Mouse (Mus musculus): ENCODE measurements at regions not wholly inside any gene's neighbourhood (a gene's known extent, or its start where the extent isn't known, plus 50 kb on each side); places are given as distances from the start of the nearest gene placed in this dataset.

DNA sequence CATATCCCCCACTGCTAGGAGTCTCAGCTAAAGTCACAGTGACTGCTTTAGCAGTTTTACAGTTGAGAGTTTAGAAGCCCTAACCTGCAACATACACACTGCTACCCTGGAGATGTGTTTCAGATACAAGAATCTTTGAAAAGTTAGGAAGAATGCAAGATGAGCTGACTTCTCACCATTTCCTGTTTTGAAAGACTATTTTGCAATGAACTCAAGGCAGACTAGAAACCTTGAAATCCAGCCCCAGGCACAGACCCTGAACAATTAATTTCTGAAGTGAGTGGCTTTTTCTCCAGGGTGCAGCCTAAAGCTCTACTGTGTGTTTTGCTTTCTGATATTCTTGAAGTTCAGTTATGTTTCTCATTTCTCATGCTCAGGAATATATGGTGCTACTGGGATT is 440.6 kb downstream of the Nebl start:
- Histone ChIP-seq H3K4me2 (replicated peaks; ENCODE audit: low read depth, low read length) (no peak overlapping the region), H3K9ac (replicated peaks; ENCODE audit: low read length) (no peak overlapping the region), H3K9me3 (ENCODE audit: low read length) (no peaks in the 10 kb centered on the region), H3K36me3 (ENCODE audit: insufficient read depth, low read length) (no peaks in the 10 kb centered on the region), H3K27me3 (ENCODE audit: insufficient read depth, low read length) (no peaks in the 10 kb centered on the region), H3K4me1 (ENCODE audit: insufficient read depth, low read length) (no peaks in the 10 kb centered on the region), H3K4me3 (ENCODE audit: low read length) (no peak overlapping the region), H3K27ac (ENCODE audit: low read length) (no peak overlapping the region)
- no peak for ATAC-seq (ENCODE audit: low FRiP score, low TSS enrichment)

DNA sequence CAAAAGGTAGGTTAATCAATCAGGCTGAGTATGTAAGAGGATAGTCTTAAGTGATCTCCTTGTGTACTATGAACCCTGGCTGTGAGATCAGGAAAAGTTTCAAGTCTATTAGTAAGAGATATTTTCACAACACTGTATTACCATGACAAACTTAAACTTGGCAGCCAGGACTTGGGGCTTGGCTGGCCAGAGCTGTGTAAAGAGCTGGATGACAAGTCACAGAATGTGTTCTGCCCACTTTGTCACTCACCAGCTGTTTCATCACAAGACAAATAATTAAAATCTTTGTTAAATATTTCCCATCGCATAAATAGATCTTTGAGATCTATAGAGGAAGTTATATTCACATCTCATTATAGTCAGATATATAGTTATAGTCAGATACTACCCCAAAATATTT is 443.7 kb downstream of the Nebl start:
- ATAC-seq (ENCODE audit: low FRiP score, low TSS enrichment) = no peak
- 82% methylated on average over 1 of the region's 1 CpGs for WGBS
- Histone ChIP-seq H3K9ac (replicated peaks; ENCODE audit: low read length) (no peak overlapping the region), H3K36me3 (ENCODE audit: insufficient read depth, low read length) (no peaks in the 10 kb centered on the region), H3K27me3 (ENCODE audit: insufficient read depth, low read length) (no peaks in the 10 kb centered on the region), H3K27ac (ENCODE audit: low read length) (no peak overlapping the region), H3K4me2 (replicated peaks; ENCODE audit: low read depth, low read length) (no peak overlapping the region), H3K4me1 (ENCODE audit: insufficient read depth, low read length) (no peaks in the 10 kb centered on the region), H3K4me3 (ENCODE audit: low read length) (no peak overlapping the region), H3K9me3 (ENCODE audit: low read length) (no peaks in the 10 kb centered on the region)

DNA sequence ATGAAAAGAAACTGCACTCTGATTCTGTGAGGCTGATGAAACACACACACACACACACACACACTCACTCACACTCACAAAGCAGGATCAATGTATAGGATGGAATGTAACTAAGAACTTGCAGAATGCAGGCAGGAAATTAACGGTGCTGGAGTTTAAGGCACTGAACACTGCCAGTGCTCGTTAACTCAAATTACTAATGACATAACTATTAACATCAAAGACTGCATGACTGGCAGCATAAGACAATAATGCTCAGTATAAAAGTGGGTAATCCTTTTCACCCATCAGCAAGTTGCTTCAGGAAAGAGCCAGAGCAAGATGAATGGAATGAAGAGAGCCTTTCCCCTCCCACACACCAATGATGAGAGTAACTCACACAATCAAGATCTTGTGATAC is 481.3 kb downstream of the Nebl start:
- H3K27me3 ChIP-seq (ENCODE audit: insufficient read depth, low read length) = no peaks in the 10 kb centered on the region
- H3K4me2 ChIP-seq (replicated peaks; ENCODE audit: low read depth, low read length) = no peak overlapping the region
- no peaks in the 10 kb centered on the region for H3K4me1 ChIP-seq (ENCODE audit: insufficient read depth, low read length)
- H3K4me3 ChIP-seq (ENCODE audit: low read length) = no peak overlapping the region
- H3K9ac ChIP-seq (replicated peaks; ENCODE audit: low read length) = no peak overlapping the region
- no peaks in the 10 kb centered on the region for H3K36me3 ChIP-seq (ENCODE audit: insufficient read depth, low read length)
- no peak for ATAC-seq (ENCODE audit: low FRiP score, low TSS enrichment)
- H3K9me3 ChIP-seq (ENCODE audit: low read length) = no peaks in the 10 kb centered on the region
- no peak overlapping the region for H3K27ac ChIP-seq (ENCODE audit: low read length)
- 49% methylated on average over 2 of the region's 2 CpGs for WGBS

DNA sequence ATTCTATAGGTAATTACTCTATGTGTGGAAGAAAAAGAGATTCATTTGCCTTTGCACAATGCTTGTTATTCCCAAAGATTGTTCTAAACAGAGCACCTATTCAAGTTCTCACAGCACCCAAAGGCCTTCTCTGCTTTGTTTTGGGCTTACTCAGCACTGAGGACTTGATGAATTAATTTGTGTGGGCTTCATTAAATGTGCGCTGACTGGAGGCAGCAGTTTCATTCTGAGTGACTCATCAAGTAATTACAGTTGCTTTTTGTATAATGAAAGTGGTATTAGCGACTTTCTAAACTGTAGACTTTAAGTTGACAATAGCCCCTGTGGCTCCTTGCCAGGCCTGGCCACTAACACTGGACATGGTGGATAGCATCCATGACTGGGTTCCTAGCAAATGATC is 485.4 kb downstream of the Nebl start:
- H3K4me3 ChIP-seq (ENCODE audit: low read length) = no peak overlapping the region
- no peaks in the 10 kb centered on the region for H3K36me3 ChIP-seq (ENCODE audit: insufficient read depth, low read length)
- H3K9ac ChIP-seq (replicated peaks; ENCODE audit: low read length) = no peak overlapping the region
- no peaks in the 10 kb centered on the region for H3K9me3 ChIP-seq (ENCODE audit: low read length)
- no peak for ATAC-seq (ENCODE audit: low FRiP score, low TSS enrichment)
- H3K27me3 ChIP-seq (ENCODE audit: insufficient read depth, low read length) = no peaks in the 10 kb centered on the region
- no peaks in the 10 kb centered on the region for H3K4me1 ChIP-seq (ENCODE audit: insufficient read depth, low read length)
- no peak overlapping the region for H3K4me2 ChIP-seq (replicated peaks; ENCODE audit: low read depth, low read length)
- 82% methylated on average over 2 of the region's 2 CpGs for WGBS
- no peak overlapping the region for H3K27ac ChIP-seq (ENCODE audit: low read length)

DNA sequence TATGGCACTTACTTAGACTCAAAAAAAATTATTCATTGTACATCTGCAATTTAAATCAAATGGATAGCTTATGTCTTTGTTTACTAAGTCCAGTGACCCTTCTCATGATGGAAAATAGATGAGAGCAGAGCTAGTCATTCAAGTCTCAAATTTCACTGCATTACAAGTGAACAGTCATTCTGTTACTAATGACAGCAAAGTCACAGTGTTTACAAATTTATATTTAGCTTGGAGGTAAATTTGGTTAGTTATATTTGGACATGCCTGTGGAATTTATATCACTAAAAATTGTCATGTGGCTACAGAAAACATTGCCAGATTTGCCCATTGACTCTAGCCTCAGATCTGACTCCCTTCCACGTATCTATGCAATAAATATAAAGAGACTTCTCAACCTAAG is 515.7 kb downstream of the Nebl start:
- no peak overlapping the region for H3K9ac ChIP-seq (replicated peaks; ENCODE audit: low read length)
- no peak overlapping the region for H3K4me3 ChIP-seq (ENCODE audit: low read length)
- no peak overlapping the region for H3K4me2 ChIP-seq (replicated peaks; ENCODE audit: low read depth, low read length)
- H3K4me1 ChIP-seq (ENCODE audit: insufficient read depth, low read length) = no peaks in the 10 kb centered on the region
- H3K9me3 ChIP-seq (ENCODE audit: low read length) = no peaks in the 10 kb centered on the region
- no peaks in the 10 kb centered on the region for H3K36me3 ChIP-seq (ENCODE audit: insufficient read depth, low read length)
- H3K27me3 ChIP-seq (ENCODE audit: insufficient read depth, low read length) = no peaks in the 10 kb centered on the region
- no peak overlapping the region for H3K27ac ChIP-seq (ENCODE audit: low read length)
- WGBS = 34% methylated on average over 1 of the region's 1 CpGs
- ATAC-seq (ENCODE audit: low FRiP score, low TSS enrichment) = no peak

DNA sequence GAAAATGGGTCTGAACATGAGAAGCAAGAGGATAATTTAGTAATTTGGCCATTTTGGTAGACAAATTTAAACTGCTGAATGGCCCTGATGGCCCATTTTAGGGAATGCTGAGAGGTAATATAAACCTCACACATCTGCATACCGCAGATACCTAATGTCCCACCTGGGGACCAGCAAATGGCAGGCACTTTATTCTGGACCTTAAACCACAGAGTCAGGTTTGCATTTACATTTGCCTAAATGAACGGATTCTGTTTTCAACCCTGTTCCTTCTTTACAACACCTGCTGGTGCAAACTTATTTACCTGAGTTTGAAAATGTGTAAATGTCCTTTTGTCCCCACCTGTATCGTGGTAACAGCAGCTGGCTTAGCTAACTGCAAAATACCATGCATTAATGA is 516.4 kb downstream of the Nebl start:
- Histone ChIP-seq H3K4me1 (ENCODE audit: insufficient read depth, low read length) (no peaks in the 10 kb centered on the region), H3K36me3 (ENCODE audit: insufficient read depth, low read length) (no peaks in the 10 kb centered on the region), H3K27ac (ENCODE audit: low read length) (no peak overlapping the region), H3K9ac (replicated peaks; ENCODE audit: low read length) (no peak overlapping the region), H3K9me3 (ENCODE audit: low read length) (no peaks in the 10 kb centered on the region), H3K27me3 (ENCODE audit: insufficient read depth, low read length) (no peaks in the 10 kb centered on the region), H3K4me2 (replicated peaks; ENCODE audit: low read depth, low read length) (no peak overlapping the region), H3K4me3 (ENCODE audit: low read length) (no peak overlapping the region)
- WGBS = 76% methylated on average over 3 of the region's 3 CpGs
- no peak for ATAC-seq (ENCODE audit: low FRiP score, low TSS enrichment)

DNA sequence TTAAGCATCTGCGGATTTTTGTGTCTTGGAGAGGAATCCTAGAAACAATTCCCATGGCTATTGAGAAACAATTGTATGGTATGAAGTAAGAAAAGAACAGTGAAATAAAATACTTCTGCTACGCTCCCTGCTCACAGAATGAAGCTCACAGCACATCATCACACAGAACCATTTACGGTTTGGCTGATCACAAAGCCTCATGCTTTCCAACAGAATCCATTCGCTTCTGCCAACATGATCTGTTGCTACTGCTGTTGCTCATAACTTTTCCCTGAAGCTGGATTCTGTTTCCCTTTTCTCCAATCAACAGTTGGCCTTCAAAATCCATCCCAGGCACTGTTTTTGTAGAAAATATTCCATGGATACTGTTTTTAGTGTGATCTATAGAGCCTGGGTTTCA is 518.7 kb downstream of the Nebl start:
- Histone ChIP-seq H3K27ac (ENCODE audit: low read length) (no peak overlapping the region), H3K36me3 (ENCODE audit: insufficient read depth, low read length) (no peaks in the 10 kb centered on the region), H3K27me3 (ENCODE audit: insufficient read depth, low read length) (no peaks in the 10 kb centered on the region), H3K4me3 (ENCODE audit: low read length) (no peak overlapping the region), H3K9ac (replicated peaks; ENCODE audit: low read length) (no peak overlapping the region), H3K9me3 (ENCODE audit: low read length) (no peaks in the 10 kb centered on the region), H3K4me1 (ENCODE audit: insufficient read depth, low read length) (no peaks in the 10 kb centered on the region), H3K4me2 (replicated peaks; ENCODE audit: low read depth, low read length) (no peak overlapping the region)
- WGBS = 84% methylated on average over 4 of the region's 4 CpGs
- no peak for ATAC-seq (ENCODE audit: low FRiP score, low TSS enrichment)

DNA sequence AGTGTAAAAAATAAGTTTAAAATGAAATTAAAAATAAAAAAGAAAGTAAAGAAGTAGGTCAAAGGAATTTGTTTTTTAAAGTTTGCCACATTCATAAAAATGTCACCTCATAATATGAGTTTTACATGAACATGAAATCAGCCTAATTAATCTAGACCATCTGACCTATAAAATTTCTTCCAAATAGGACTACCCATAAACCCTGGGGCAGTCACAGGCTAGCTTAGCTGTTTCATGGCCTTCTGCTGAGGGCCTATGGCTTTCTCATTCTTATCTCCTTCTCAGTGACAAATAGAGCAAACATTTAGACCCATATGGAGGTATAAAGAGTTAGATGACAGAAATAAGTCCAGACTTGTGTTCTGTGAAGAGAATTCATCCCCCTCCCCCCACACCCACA is 520.2 kb downstream of the Nebl start:
- no peak overlapping the region for H3K27ac ChIP-seq (ENCODE audit: low read length)
- H3K9ac ChIP-seq (replicated peaks; ENCODE audit: low read length) = no peak overlapping the region
- no peaks in the 10 kb centered on the region for H3K27me3 ChIP-seq (ENCODE audit: insufficient read depth, low read length)
- no peak overlapping the region for H3K4me3 ChIP-seq (ENCODE audit: low read length)
- no peak overlapping the region for H3K4me2 ChIP-seq (replicated peaks; ENCODE audit: low read depth, low read length)
- H3K36me3 ChIP-seq (ENCODE audit: insufficient read depth, low read length) = no peaks in the 10 kb centered on the region
- no peaks in the 10 kb centered on the region for H3K4me1 ChIP-seq (ENCODE audit: insufficient read depth, low read length)
- no peaks in the 10 kb centered on the region for H3K9me3 ChIP-seq (ENCODE audit: low read length)
- no peak for ATAC-seq (ENCODE audit: low FRiP score, low TSS enrichment)

DNA sequence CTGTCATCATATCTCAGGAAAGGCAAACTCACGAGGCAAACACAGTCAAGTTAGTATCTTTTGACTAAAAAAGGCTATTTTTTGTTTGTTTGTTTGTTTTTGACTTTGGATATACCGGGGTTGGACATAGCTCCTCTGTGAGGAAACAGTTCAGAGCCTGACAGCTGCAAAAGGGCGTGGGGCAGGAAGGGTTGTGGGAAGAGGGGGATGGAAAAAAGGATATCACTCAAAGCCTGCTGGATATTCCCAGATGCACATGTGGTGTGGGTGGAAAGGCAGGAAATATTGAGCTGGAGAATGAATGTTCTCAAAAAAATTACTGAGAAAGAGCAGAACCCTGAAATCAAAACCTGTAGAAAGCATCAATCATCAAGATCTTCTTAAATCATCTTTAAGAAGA is 537.7 kb downstream of the Nebl start:
- ATAC-seq (ENCODE audit: low FRiP score, low TSS enrichment) = no peak
- H3K27ac ChIP-seq (ENCODE audit: low read length) = no peak overlapping the region
- no peak overlapping the region for H3K4me2 ChIP-seq (replicated peaks; ENCODE audit: low read depth, low read length)
- H3K27me3 ChIP-seq (ENCODE audit: insufficient read depth, low read length) = no peaks in the 10 kb centered on the region
- no peak overlapping the region for H3K9ac ChIP-seq (replicated peaks; ENCODE audit: low read length)
- H3K36me3 ChIP-seq (ENCODE audit: insufficient read depth, low read length) = no peaks in the 10 kb centered on the region
- no peaks in the 10 kb centered on the region for H3K4me1 ChIP-seq (ENCODE audit: insufficient read depth, low read length)
- no peaks in the 10 kb centered on the region for H3K9me3 ChIP-seq (ENCODE audit: low read length)
- 46% methylated on average over 3 of the region's 3 CpGs for WGBS
- no peak overlapping the region for H3K4me3 ChIP-seq (ENCODE audit: low read length)

DNA sequence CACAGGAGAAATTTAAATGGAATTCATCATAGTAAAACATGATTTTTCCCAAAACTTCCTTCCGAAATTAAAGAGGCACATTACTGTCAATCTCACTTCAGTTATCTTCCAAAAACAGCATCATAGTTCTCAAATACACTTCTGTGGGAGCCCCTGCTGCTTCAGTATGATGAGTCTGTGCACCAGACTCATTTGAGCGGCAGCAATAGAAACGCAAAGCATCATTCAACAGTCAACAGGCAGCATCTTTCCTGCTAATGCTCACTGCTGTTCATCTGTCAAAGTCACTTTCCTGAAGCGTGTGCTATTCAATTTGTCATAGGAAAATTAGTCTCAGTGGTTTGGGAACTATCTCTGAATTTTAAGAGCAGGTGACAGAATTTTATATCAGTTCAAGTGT is 542.1 kb downstream of the Nebl start:
- no peak for ATAC-seq (ENCODE audit: low FRiP score, low TSS enrichment)
- no peak overlapping the region for H3K4me3 ChIP-seq (ENCODE audit: low read length)
- H3K4me1 ChIP-seq (ENCODE audit: insufficient read depth, low read length) = no peaks in the 10 kb centered on the region
- no peaks in the 10 kb centered on the region for H3K27me3 ChIP-seq (ENCODE audit: insufficient read depth, low read length)
- 88% methylated on average over 4 of the region's 4 CpGs for WGBS
- H3K9me3 ChIP-seq (ENCODE audit: low read length) = no peaks in the 10 kb centered on the region
- H3K9ac ChIP-seq (replicated peaks; ENCODE audit: low read length) = no peak overlapping the region
- no peaks in the 10 kb centered on the region for H3K36me3 ChIP-seq (ENCODE audit: insufficient read depth, low read length)
- no peak overlapping the region for H3K4me2 ChIP-seq (replicated peaks; ENCODE audit: low read depth, low read length)
- H3K27ac ChIP-seq (ENCODE audit: low read length) = no peak overlapping the region

DNA sequence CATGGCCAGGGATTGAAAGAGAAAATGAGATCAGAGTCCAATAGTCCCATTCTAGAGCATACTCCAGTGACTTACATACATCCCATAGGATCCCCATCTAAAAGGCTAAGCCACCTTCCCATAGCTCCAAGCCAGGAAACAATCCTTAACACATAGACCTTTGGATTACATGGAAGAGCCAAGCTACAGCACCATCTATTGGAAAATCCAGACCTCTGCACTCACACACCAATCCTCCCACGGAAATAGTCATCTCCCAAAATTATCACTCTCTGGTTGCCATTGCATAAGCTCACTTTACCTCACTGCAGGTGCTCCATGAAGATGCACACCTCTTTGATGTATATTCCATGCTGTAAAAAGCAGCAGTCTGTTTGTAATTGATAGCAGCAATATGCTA is 543.4 kb downstream of the Nebl start:
- no peaks in the 10 kb centered on the region for H3K27me3 ChIP-seq (ENCODE audit: insufficient read depth, low read length)
- no peaks in the 10 kb centered on the region for H3K4me1 ChIP-seq (ENCODE audit: insufficient read depth, low read length)
- H3K9ac ChIP-seq (replicated peaks; ENCODE audit: low read length) = no peak overlapping the region
- H3K27ac ChIP-seq (ENCODE audit: low read length) = no peak overlapping the region
- no peak for ATAC-seq (ENCODE audit: low FRiP score, low TSS enrichment)
- H3K4me2 ChIP-seq (replicated peaks; ENCODE audit: low read depth, low read length) = no peak overlapping the region
- no peak overlapping the region for H3K4me3 ChIP-seq (ENCODE audit: low read length)
- H3K36me3 ChIP-seq (ENCODE audit: insufficient read depth, low read length) = no peaks in the 10 kb centered on the region
- 56% methylated on average over 1 of the region's 1 CpGs for WGBS
- H3K9me3 ChIP-seq (ENCODE audit: low read length) = no peaks in the 10 kb centered on the region
